Mouse (Mus musculus) adrenal gland, postnatal 4 days (tissue): ENCODE results near the gene Reps2. TPM values are rescaled to one million over a fixed set of nuclear protein-coding genes. Genes with fewer than 3 reads are reported as not detected.

Experiments used
- DNase-seq, 2 experiments: peaks; one replicate each; pipeline ENCODE4 v3.0.0; 2021 to 2022; ENCODE audit warnings: low spot score in 2 of 2, mixed read lengths in 2 of 2
- long read RNA-seq, 2 experiments: library from polyadenylated mRNA; stranded (forward); transcript quantifications; one replicate each; pipeline ENCODE4 v2.0.0; 2021
- total RNA-seq, 2 experiments: library from RNA; stranded (reverse); gene quantifications; 2 replicates each; pipeline ENCODE4 v1.2.3; 2021

The Reps2 gene
- 1 to 10 TPM; 4.3 to 5.6 TPM for total RNA-seq
- long read RNA-seq, experiment 1: 0 reads
- long read RNA-seq, experiment 2: 0 reads

- DNase-seq: peak; percentile 26 to 29
These were observed at the start of gene Reps2 for GRCm38 (mm10) chrX:162643091-162643788. TSS of gene Reps2 (minus strand) at chrX:162643649.

DNA sequence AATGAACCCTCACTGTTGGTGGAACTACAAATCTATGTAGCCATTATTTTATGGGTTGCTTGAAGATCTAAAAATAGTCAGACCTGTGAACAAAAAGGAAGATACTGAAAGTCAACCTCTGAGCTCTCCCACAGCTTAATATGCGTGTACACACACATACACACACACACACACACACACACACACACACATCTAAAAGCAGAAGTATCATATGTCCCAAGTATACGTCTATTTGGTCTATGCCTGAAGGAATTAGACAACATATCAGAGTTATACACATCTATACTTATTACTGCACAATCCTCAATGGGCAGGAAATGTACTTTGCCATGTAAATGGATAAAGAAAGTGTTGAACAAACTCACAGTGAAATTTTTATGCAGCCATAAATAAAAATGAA, 47.8 kb upstream of the Reps2 start:
- DNase-seq: no peak

- no peak for DNase-seq
These were observed 41.9 kb upstream of the Reps2 start for GRCm38 (mm10) chrX:162685394-162685793.

DNA sequence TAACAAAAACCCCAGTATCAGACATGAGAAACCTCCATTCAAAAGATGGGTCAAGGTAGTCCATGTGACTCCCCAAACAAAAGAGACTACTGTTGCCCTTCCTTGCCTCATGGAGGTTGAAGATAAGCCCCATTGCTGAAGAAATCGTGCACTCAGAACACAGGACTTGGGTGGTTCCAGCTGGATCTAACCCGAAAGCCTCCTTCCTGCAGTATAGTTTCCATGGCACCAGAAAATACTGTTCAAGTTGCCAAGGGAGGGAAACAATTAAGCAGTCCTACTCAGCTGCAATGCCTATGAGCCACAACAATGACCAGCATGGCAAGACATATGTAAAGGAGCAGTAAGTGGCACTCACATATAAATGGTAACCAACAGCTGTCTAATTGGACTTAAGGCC, 36.1 kb upstream of the Reps2 start:
- no peak for DNase-seq

DNA sequence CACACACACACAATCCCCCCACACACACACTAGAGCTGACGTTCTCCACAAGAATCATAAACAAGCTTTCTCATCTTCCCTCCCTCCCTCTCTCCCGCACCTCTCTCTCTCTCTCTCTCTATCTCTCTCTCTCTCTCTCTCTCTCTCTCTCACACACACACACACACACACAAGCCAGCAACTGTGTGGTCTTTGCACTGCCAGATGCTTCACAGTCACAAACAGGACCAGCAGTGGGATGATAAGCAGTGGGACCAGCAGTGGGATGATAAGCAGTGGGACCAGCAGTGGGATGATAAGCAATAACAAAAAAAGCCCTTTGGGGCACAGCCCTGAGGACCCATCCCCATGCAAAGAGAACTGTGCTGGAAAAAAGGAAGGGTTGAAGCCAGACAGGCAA, 35.4 kb upstream of the Reps2 start:
- DNase-seq: no peak

GRCm38 (mm10) chrX:162666166-162666565, 22.7 kb upstream of the Reps2 start:
- no peak for DNase-seq

DNA sequence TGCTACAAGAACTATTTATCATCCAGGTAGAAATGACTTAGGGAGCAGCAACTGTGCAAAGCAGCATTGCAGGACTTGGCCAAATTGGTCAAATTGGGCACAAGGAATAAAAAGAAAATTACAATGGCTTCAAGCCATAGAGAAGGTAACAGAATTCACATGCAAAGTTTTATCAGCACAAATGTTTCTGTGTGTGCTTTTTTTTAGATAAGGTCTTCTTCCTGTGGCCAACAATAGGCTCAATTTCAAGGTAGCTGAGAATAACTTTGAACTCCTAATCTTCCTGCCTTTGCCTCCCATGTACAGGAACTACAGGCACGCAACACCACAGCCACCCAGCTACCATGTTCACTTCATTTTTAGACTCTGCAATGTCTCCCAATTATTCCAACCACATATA, 16.7 kb upstream of the Reps2 start:
- DNase-seq: no peak

- DNase-seq: no peak
These were observed 10.1 kb upstream of the Reps2 start for GRCm38 (mm10) chrX:162653518-162653917.

- DNase-seq: no peak
These were observed 9.0 kb upstream of the Reps2 start for GRCm38 (mm10) chrX:162652445-162652844.

DNA sequence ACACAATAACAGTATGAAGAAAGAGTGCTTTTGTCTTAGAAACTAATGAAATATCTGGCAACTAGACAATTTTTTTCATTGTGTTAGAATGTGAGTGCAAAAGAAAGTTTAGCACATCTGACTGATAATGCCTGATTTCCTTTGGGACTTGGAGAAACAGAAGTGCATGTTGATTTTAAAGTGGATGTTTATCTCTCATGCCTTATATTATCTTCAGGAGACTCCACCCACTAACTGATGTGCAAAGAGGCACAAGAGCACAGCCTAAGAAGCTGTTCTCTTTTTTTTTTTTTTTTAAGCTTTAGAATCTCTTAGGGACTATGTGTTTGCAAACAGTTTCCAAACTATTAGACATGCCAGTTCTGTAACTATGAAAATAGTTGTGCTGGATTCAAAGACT, 7.7 kb upstream of the Reps2 start:
- DNase-seq: no peak

GRCm38 (mm10) chrX:162643789-162644092, 292 bp upstream of the Reps2 start:
- no peak for DNase-seq

- DNase-seq: no peak
These were observed 903 bp downstream of the Reps2 start for GRCm38 (mm10) chrX:162642402-162643090.

- DNase-seq: no peak
These were observed 1.7 kb downstream of the Reps2 start for GRCm38 (mm10) chrX:162641764-162642163.

DNA sequence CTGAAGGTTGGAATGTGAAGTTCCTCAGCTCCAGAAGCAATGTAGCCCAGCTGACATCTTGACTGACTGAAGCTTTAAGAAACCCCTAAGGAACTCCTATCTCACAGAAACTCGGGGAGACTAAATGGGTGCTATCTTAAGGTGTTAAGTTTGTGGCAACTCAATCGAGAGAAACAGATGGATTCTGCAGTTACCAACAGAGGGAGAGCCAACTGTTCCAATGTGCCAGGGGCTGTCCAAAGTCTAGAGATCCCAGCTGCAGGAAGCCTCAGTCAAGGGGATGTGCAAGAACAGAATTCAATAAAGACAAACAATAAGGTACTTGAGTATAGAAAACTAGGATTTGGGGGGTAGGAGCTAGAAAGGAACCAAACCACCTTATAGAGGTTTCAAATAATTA, 8.3 kb downstream of the Reps2 start:
- no peak for DNase-seq

DNA sequence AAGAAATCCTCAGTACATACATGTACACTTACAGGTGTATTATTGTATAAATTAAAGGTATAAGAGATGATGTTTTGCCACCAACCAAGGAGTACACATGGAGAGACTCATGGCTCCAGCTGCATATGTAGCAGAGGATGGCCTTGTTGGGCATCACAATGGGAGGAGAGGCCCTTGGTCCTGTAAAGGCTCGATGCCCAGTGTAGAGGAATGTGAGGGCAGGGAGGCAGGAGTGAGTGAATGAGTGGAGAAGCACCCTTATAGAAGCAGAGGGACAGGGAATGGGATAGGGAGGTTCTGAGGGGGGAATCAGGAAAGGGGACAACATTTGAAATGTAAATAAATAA, 21.4 kb downstream of the Reps2 start:
- DNase-seq: no peak

- DNase-seq: no peak
These were observed 22.0 kb downstream of the Reps2 start for GRCm38 (mm10) chrX:162621194-162622090.

GRCm38 (mm10) chrX:162619705-162620104, 23.7 kb downstream of the Reps2 start:
- DNase-seq: no peak

DNA sequence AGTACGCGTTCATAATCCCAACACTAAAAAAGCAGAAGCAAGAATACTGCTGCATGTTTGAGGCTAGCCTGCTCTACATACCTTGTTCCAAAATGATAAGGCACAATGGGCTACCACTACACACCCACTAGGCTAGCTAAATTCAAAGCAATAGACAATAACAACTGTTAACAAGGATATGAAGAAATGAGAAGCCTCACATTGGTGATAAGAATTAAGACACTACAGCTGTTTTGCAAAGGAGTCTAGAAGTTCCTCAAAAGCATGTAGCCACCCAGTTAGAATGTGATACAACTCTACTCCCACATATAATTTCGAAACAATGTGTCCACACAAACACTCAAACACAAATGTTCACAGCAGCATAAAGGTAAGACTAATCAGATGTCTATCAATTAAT, 24.9 kb downstream of the Reps2 start:
- DNase-seq: no peak

GRCm38 (mm10) chrX:162606113-162606512, 37.3 kb downstream of the Reps2 start:
- no peak for DNase-seq

DNA sequence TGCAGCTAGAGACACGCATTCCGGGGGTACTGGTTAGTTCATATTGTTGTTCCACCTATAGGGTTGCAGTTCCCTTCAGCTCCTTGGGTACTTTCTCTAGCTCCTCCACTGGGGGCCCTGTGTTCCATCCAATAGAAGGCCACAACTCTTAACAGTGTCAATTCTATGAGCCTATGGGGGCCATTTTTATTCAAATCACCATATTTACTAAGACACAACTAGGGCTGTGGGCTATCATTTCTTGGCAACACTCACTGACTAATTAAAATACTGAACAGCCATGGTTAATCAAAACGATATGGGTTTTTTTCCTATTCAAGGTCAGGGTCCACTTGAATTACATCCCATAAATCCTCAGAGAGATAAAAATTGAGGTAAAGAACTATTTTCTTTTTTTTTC, 43.8 kb downstream of the Reps2 start:
- no peak for DNase-seq

- no peak for DNase-seq
These were observed 52.2 kb downstream of the Reps2 start for GRCm38 (mm10) chrX:162591005-162591801.
